35 mouse cellular contexts compared by ENCODE assay signal in the genomic region with DNA sequence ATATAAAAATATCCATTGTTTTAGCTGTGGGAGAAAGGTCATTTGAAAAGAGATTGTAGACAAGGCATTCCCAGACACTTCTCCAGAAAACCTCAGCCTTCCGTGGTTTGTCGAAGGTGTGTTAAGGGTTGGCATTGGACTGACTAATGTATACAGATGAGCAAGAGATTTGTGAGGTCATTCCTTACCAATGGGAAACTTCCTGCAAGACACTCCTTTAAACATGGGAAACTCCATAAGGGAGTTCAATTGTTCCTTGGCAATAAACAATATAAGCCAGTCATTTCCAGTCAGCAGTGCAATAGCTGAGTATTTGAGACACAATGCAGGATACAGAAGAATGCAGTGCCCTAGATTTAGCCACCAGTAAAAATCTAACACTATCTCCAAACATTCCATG. TPM values are rescaled to one million over a fixed set of nuclear protein-coding genes. Genes with fewer than 3 reads are reported as not detected.
"Had no signal": no experiment of that assay in that cellular context is flagged by ENCODE, and none has a peak within 500 bp of the region (broad histone marks: within the 10 kb centered on the region; RNA-seq: fewer than 3 reads in every experiment).

No protein-coding gene starts in this region.

- DNase-seq: forebrain, postnatal 0 days; gastrocnemius, postnatal 14 days; gastrocnemius, postnatal 36 days; heart, adult 11 months; kidney, adult 11 months; kidney, adult 2 months; kidney, adult 9 months; kidney, postnatal 14 days; kidney, postnatal 36 days; layer of hippocampus, adult 9-11 months; layer of hippocampus, postnatal 36 days; left cerebral cortex, postnatal 4 days had no signal

- ATAC-seq: forebrain, postnatal 0 days; hindbrain, postnatal 0 days; intestine, embryonic 16.5 days had no signal

- H3K9me3 ChIP-seq: heart, embryonic 10.5 days; heart, embryonic 12.5 days; hindbrain, embryonic 13.5 days; hindbrain, embryonic 15.5 days; kidney, embryonic 15.5 days; limb, embryonic 13.5 days; limb, embryonic 15.5 days had no signal

- H3K27ac ChIP-seq: heart, embryonic 10.5 days; hindbrain, embryonic 13.5 days; hindbrain, embryonic 15.5 days; hindbrain, postnatal 0 days; kidney, embryonic 15.5 days; kidney, postnatal 0 days; limb, embryonic 13.5 days; limb, embryonic 15.5 days had no signal

- H3K9ac ChIP-seq: forebrain, postnatal 0 days; heart, embryonic 12.5 days; hindbrain, embryonic 13.5 days; hindbrain, embryonic 15.5 days; kidney, embryonic 15.5 days; limb, embryonic 13.5 days; limb, embryonic 15.5 days had no signal

- H3K4me2 ChIP-seq: heart, embryonic 12.5 days; hindbrain, embryonic 13.5 days; hindbrain, embryonic 15.5 days; kidney, embryonic 15.5 days; limb, embryonic 13.5 days; limb, embryonic 15.5 days had no signal

- H3K4me3 ChIP-seq: heart, embryonic 10.5 days; heart, embryonic 12.5 days; hindbrain, embryonic 13.5 days; hindbrain, embryonic 15.5 days; kidney, embryonic 15.5 days; limb, embryonic 13.5 days; limb, embryonic 15.5 days had no signal

- H3K27me3 ChIP-seq: heart, embryonic 12.5 days; hindbrain, embryonic 13.5 days; hindbrain, embryonic 15.5 days; kidney, embryonic 15.5 days; limb, embryonic 13.5 days; limb, embryonic 15.5 days had no signal

- H3K4me1 ChIP-seq: hindbrain, embryonic 13.5 days; hindbrain, embryonic 15.5 days; kidney, embryonic 15.5 days; limb, embryonic 13.5 days; limb, embryonic 15.5 days had no signal

- H3K36me3 ChIP-seq: heart, embryonic 10.5 days; heart, embryonic 12.5 days; hindbrain, embryonic 13.5 days; hindbrain, embryonic 15.5 days; kidney, embryonic 15.5 days; limb, embryonic 13.5 days; limb, embryonic 15.5 days had no signal

RNA-seq across cellular contexts. Expression of a gene that starts 11.2 kb away (rescaled TPM):
- total RNA-seq: forebrain, postnatal 0 days; gastrocnemius, adult 18-20 months; gastrocnemius, postnatal 14 days; gastrocnemius, postnatal 36 days; heart, adult 8-10 months; heart, postnatal 25 days; hematopoietic stem cell, adult 5-6 weeks; hindbrain, postnatal 0 days; layer of hippocampus, adult 18-20 months; layer of hippocampus, adult 8-10 months; layer of hippocampus, postnatal 14 days; layer of hippocampus, postnatal 36 days; left cerebral cortex, adult 18-20 months; left cerebral cortex, postnatal 10 days; left cerebral cortex, postnatal 25 days; left cerebral cortex, postnatal 4 days had no signal
- polyA plus RNA-seq: gonadal fat pad, adult 2 months; kidney, adult 2 months; large intestine, adult 2 months; liver, adult 2 months had no signal
